Mouse (Mus musculus) forelimb bud, embryonic 11.5 days (tissue): Measurements from ENCODE around the gene Ephx3.

Experiments
- DNase-seq: peaks from one replicate; pipeline ENCODE4 v3.0.0-alpha.2; 2012; ENCODE audit warnings: low read depth, low spot score

Ephx3 gene

DNA sequence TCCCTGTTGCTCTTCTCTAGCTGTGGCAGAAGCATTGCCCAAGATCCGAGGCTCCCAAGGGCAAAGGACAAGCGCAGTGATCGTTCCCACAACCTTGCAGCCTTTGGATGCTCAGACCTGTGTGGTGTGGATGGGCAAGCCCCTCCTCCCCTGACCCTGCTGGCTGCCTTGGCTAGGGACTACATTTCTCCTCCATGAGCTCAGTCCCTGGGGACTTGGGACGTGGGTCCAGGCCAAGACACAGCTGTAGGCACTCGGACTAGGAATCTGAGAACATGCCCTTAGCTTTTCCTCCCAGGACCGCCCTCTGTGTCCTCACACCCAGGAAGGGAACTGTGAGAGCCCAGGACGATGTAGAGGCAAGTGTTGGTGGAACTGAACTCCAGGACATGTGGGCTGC is 16.2 kb downstream of the Ephx3 start:
- DNase-seq, result no peak

DNA sequence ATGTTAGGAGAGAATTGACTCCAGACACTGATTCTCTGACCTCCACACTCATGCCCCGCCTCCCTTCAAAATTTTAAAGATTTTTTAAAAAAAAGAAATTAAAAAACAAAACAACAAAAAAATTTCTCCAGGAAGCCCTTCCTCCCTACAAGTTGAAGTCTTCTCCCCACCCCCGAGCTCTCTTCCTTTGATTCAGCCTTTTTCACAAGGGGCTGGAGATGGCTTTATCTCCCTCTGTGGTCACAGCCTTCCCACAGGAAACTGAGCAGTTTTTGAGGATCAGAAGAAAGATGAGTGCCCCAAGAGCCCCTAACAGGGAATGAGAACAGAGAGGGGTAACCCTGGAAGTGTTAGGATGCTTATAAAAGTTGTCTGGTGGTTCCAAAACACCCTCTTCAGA is 16.9 kb downstream of the Ephx3 start:
- no peak for DNase-seq

DNA sequence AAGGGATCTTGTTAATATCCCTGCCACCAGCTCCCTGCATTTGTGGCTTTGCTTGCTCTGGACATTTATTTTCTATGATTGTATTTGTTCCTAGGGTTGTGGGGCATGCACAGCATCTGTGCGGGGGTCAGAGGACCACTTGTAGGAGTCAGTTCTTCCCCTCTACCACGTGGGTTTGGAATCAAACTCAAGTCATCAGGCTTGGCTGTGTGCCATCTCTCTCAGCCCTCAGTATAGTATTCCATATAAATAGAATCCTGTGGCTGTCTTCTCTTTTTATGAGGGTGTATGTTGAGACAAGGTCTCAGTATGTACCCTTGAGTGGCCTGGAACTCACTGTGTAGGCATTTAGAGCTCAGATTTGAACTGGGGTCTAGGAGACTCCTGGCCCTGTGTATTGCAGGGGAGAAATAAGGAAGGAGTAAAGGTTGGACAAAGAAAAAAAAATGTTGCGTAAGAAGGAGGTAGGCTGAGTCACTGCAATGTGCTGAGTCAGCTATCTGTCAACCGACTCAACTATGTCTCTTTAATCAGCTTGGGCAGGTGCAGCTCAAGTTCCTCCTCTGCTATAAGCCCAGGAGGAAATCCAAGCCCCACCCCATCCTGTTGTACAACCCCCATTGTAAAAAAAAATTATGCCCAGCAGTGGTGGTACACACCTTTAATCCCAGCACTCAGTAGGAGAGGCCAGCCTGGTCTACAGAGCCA is 19.7 kb downstream of the Ephx3 start:
- DNase-seq, result no peak

DNA sequence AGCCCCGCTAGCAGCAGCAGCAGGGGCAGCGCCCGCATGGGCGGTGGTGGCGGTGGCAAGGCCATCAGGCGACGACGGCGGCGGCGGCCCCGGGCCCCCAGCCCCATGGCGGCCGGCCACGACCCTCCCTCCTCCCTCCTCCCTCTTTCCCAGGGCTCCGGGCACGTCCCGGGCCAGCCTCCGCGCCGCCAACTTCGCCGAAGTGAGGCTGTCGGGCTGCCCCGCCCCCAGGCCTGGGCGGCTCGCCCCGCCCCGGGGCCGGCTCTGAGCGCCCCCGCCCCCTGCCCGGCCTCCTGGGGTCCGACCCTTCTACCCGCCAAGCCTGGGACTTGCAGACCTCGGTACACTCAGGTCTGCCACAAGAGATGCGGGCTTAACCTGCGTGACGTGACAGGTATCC is 22.7 kb downstream of the Ephx3 start, which contains the start of gene Notch3:
TSS of gene Notch3 (minus strand) at position 166 of the 400 bp plus-strand sequence.
- peak; percentile 73 for DNase-seq

DNA sequence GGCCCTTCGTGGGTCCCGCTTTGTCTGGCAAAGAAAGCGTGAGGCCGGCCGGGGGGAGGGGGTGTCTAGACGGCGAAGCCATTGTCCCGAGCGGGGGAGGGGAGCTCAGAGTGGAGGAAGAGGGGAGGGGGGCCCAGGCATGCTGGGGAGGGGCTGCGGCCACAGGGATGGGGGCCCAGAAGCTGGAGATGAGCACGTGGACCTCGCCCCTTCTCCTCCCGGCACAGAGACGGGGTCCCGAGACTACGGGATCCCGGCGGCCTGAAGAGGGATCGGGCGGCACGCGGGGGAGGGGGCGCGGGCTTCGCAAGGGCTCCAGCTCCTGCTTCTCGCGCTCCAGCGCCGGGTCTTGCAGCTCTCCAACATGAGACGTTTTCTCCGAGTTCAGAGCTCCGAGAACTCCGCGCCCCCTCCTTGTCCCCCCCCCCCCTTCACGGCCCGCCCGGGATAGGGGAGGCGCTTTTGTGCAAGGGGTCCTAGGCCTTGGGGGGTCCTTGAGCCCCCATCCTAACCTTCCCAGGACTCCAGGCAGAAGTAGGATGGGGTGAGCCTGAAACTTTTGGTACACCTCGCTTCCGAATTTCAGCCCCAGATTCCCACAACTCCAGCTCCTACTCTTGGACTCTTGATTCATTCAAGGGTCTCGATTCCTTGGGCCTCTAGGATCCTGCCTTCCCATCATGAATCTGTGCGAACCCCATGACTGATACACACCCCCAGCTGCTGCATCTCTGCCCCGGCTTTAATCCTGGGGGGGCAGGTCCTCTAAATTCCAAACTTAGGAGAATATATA is 23.4 kb downstream of the Ephx3 start:
- peak; percentile 90 for DNase-seq

DNA sequence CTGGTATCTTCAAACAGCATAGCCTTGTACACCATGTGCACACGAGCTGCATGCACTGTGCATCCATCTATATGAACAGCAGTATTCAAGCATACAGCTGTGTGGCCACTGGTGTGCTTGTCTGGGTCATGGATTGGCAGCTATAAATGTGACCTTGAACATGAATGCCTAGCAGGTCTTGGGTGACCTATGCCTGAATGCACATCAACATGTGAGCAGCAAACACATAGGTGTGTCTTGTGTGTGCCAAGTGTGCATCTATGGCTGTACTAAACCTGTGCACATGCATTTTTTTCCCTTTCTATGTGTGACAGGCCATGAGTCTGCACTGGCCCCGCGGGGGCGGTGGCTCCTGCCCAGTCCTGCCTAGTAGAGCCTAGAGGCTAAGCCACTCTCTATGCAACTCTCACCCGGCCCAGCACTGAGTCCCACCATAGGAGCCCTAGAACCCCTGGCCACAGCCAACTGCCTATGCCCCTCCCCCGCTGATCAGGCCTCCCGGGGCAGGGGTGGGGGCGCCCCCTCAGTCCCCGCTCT is 24.0 kb downstream of the Ephx3 start:
- no peak for DNase-seq

DNA sequence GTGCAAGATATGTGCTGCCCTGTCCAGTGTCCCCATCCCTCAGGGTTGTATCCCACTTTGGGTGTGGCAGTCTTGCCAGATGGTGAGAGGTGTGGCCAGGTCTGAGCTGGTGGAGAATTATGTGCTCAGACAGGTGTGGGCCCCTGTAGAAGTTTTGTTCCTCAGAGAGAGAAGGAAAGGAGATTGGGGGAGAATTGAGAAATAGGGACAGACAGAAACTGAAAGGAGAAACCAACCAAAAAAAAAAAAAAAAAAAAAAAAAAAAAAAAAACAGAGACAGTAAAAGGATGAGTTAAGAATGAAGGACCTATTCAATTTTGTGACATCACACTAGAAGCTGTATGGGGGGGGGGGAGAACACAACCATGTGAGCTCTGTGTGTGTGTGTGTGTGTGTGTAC is 24.6 kb downstream of the Ephx3 start:
- no peak for DNase-seq

DNA sequence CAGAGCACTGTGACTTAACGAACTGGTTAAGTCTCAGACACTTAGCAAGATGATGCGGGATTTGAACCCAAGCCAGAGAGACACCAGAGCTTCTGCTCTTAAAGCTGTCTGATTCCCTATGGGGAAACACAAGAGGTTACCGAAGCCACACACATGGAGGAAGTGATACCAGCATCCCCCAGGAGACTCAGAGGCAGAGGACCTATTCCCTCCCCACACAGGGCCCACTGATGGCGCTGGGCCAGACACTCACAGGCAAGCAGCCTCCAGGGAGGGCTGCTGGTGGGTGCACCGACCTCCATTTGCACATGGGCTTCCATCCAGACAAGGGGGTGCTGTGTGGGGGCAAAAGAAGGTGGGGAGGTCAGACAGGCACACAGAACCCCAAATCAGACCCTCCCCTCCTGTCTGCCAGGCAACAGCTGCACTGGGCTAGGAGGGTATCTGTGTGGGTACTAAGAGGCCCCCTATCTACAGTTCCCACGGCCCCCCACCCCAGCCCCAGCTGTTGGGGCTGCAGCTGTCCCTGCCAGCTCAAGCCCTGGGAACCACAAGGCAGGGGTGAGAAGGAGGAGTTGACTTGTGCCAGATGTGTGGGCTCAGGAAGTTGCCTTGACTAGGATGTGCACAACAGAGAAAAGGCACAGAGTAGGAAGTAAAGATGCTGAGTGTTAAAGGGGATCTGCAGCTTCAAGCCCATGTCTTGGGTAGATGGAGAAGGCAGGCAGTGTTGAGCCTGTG is 25.3 kb downstream of the Ephx3 start:
- no peak for DNase-seq

DNA sequence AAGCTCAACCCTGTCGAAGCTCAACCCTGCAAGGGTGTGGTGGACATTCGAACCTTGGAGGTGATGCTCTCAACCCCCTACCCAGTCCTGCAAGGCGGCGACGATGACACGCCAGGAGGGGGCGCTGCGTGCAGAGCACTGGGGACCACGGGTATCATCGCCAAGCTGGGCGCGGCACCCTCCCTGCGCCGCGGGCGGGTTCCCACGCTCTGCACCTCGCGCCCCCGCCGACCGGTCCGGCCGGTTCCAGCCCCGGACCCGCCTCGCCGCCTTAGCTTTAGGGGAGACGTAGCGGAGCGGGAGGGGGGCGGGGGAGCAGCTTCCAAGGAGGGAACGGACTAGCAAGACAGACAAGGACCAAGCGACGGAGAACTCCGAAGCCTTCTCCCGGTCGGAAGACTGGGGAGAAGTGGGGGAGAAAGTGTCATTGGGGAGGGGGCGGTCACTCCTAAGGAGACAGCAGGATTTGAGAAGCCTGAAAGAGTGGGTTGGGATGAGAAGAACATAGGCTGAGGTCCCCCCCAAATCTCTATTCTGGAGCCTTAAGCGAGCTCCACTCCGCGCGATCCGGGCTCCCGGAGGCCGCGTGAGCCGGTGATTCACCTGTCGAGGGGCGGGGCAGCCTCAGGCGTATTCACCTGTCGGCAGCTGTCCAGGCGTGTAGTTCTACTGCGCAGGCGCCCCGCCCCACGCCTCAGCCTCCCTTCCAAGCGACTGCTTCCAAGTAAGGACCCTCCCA is 27.1 kb downstream of the Ephx3 start:
- peak; percentile 51 for DNase-seq

DNA sequence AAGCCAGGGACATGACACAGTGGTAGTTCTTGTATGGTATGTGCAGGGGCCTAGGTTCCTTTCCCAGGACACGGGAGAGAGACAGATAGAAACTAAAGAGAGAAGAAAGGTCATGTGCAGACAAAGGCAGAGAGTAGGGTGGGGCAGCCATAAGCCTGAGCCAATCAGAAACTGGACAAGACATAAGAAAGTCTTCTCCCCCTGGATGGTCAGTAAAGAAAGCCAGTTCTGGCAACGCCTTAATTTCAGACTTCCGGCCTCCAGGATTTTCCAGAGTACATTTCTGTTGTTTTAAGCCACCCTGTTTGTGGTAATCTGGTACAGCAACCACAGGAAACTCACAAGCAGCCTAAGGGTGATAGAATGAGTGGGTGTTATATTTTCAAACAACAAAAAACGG is 28.5 kb downstream of the Ephx3 start:
- DNase-seq, result no peak

DNA sequence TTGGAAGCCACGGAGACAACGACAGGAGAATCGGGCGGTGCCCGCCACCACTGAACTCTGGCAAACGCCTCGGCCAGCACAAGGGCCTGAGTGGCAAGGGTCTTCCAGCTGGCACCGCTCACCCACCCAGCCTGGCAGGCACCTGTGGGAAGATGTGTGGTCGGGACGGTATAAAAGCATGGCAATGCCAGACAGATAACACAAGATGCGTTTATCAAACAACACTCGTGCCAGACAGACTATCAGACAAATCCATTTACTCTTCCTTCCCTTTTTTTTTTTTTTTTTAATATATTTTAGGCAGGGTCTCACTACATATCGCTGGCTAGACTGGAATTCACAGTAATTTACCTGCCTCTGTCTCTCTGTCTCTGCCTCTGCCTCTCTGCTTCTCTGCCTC is 30.5 kb downstream of the Ephx3 start:
- no peak for DNase-seq

DNA sequence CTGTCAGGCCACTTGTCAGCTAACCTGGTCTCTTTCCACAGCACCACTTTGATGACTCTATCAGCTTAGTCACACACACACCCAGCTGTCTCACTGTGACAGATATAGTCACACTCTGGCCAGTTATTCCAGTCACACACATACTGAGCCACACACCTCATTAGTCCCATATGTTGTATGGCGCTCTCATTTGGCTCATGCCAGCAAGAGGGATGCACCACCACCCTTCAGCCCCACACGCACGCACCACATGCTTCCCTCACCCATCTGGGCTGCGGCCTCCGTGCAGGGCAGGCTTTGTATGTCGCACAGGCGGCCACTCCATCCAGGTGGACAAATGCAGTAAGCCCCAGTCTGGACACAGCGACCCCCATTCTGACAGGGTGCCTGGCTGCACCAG is 42.6 kb downstream of the Ephx3 start:
- DNase-seq, result no peak

DNA sequence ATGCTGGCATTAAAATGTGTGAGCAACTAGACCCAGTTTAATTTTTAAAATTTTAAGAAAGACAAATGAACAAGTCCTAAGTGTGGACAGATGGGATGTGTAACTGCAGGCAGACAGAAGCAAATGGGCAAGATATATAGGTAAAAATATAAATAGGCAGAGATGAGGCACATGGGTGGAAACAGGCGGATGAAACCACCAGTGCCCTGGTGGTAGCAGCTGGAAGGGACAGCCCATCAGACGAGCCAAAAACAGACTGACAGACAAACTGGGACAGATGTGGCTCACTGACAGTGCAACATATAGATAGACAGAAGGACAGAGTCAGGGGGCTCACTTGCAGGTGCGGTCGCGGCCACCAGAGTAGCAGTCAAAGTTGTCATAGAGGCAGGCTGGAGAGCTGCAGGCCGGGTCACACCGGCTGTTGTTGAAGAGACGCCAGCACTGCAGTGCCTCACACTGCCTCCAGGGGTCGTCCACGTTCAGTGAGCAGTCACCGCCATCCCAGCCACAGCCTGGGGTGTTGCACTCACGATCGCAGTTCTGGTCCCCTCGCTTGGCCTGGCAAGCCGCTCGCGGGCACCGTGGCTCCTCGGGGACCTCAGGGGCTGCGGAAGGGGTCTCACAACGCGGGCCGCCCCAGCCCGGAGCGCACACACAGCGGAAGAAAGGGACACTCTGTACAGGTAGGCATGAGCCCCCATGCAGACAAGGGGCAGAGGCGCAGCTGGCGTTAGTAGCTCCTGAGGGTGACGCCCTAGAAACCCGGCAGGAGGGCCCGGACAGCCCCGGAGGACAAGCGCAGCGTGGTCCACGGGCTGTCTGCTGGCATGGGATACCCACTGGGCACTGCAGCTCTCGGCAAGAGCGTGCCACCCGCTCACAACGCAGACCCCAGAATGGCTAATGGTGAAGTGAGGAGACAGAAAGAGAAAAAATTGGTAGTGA is 46.2 kb downstream of the Ephx3 start:
- peak; percentile 72 for DNase-seq

DNA sequence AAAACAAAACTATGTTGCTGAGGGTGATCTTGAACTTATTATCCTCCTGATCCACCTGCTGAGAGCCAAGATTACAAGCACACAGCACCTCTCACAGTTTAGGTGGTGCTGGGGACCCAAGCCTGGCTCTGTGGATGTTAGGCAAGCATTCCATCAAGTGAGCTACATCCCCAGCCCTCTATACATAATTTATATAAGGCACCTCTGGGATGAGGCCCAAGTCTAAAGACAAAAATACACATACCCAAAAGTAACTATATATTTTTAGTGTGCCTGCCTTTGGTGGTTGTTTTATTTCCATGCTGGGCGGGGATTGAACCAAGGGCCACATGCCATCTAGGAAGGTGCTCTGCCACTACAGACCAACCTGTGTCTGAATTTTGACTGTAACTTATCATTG is 47.1 kb downstream of the Ephx3 start:
- no peak for DNase-seq
